Mouse (Mus musculus) cerebellum, adult 18-20 months (tissue): ENCODE results near the gene Zfp287.

Experiments
- DNase-seq, 2 experiments: peaks; one replicate each; pipeline ENCODE4 v3.0.0; 2021

The Zfp287 gene

DNA sequence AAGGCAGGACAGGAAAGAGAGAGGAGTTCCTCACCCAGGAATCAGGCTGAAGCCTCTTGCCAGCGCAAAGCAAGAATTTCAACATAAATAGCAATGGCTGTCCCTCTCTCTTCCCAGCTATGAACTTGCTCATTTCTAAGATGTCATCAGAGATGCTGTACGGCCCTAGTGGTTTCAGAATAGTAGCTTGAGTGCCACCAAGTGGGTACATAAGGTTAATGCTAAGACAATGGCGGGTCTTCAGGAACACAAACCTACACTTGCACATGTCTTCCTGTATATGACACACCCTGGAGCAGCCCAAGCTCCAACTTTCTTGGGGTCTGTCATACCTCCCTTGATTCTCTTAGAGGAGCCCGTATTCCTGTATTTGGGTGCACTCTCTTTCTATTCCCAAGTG lies 32.0 kb downstream of the Zfp287 start:
- DNase-seq, result no peak

DNA sequence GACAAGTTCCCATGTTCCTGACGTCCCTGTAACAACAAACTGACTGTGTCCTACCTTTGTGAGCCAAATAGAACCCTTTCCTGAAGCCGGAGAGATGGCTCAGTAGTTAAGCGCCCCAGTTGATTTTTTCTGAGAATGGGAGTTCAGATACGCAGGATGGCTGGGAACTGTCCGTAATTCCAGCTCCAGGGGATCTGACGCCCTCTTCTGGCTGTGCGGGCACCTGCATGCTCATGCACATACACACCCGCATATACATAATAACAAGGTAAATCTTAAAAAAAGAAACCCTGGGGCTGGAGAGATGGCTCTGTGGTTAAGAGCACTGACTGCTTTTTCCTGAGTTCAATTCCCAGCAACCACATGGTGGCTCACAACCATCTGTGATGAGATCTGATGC lies 36.6 kb downstream of the Zfp287 start:
- no peak for DNase-seq

DNA sequence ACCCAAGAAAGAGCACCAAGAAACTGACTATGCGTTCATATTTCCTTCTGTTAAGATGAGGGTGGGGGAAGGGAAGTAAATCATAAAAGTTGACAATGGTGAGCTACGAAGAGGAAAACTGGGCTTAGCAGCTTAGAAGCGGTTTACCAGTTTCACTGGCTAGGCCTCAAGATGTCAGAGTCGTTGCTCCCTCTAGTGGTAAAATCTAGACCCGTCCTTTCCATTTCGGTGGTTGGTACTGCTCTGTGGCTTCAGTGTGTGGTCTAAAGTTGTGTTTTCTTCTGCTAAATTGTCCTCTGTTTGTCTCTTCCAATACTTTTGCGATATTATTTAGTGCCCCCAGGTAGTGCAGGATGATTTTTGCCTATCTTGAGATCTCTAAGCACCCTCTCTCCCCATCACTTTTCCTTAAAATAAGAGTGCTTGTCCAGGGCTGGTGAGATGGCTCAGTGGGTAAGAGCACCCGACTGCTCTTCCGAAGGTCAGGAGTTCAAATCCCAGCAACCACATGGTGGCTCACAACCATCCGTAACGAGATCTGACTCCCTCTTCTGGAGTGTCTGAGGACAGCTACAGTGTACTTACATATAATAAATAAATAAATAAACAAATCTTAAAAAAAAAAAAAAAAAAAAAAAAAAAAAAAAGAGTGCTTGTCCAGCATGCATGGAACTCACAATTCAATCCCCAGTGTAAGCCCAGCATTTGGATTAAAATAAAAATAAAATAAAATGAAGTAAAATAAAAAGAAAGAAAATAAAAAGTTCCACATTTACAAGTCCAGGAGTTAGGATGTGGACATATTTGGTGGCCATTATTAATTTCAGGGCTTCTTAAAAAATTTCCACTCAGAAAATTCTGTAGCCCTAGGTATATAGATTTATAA lies 38.2 kb downstream of the Zfp287 start:
- peak; percentile 24 for DNase-seq

DNA sequence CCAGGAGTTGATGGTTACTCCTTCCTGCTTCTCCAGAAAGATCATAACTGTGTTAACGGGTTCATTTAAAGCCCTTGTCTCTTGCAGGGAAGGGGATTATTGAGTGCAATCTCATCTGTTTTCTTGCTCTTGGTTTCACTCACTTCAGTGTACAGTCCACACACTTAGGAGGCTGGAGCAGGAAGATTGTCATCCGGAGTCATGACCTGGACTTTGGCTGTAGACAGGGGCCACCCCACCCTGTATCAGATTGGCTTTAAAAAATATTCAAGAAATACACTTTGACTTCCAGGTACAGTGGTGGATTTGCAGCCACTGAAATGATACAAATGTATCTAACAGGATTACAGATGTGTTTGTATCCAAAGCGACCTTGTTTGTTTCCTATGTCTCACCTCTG lies 40.1 kb downstream of the Zfp287 start:
- no peak for DNase-seq

DNA sequence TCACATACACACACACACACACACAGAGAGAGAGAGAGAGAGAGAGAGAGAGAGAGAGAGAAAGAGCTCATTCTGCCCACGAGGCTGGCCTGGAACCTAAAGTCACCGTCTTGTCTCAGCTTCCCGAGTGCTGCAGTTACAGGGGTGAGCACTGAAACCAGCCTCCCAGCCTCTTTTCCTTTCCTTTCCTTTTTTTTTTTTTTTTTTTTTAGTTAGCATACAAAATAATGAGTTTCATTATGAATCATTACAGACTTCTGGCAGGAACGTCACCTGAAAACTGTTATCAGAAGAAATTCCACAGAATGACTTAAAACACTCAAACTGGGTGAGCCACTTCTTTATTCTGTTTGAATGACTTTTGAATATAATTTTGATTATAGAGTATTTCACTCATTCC lies 51.8 kb downstream of the Zfp287 start:
- no peak for DNase-seq

DNA sequence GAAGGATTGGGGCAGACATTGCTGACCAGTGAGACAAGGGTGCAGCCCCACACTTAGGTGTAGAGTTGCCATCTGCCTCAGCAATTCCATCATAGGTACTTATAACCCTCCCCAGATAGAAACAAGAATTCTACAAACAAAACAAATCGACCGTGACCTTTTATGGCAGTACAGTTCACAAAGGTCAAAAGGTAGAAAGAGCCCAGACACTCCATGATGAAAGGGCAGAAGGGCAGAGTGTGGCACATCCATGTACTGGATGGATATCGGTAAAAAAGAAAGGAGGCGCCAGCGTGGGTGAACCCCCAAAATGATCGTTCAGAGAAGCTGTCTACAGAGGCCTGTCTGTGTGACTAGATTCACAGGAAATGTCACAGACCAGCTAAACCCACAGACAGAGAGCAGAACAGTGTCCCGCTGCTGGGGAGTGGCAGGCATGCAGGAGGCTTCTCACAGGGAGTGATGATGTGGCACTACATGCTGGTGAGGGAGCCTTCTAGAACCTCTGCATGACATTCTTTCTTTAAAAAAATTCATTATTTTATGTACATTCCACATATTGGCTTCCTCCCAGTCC lies 52.8 kb downstream of the Zfp287 start:
- no peak for DNase-seq

DNA sequence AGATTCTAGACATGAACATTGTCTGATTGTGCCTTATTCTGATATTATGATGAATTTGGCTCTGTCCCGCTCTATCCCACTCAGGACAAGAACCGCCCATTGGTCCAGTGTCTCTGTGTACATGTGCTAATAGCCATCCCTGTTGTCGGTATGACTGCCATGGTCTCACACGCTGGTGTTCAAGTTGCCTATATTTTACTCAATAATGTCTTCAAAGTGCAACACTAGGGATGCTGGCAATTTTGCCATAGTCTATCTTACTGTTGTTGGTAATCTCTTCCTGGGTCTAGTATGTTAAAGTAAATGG lies 55.5 kb downstream of the Zfp287 start:
- DNase-seq, result no peak

DNA sequence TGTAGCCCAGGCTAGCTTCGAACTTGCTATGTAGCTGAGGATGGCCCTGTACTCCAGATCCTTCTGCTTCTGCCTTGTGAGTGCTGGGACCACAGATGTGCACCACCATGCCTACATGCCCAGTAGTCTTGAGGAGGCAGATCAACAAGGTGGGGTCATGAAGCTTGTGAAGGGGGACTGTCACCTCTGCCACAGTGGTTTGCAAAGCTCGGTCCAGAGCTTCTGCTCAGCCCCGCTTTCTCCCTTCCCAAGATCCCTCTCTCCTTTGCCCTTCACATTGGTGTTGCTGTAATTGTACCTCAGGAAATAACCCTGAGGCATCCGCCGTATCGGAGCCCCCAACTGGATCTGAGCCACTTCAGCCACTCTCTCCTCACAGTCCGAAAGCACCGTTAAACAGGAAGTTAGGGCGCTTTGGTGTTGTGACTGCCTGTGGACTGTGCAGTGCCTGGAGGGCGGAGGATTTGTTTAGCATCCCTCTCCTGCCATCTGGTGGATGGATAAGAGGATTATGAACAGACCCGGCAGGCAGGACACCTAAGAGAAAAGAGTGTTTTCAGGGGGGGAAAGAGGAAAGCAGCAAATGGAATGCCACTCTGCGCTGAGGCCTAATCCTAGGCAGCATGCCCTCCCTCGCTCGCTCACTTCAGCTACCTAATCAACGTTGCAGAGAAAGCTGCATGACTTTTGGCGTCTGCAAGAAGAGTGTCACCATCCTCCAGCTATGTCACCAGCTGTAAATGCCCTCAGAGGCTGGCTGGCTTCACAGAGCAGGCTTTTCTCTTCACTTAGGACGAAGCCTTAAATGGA lies 56.0 kb downstream of the Zfp287 start:
- peak; percentile 64 to 69 for DNase-seq

DNA sequence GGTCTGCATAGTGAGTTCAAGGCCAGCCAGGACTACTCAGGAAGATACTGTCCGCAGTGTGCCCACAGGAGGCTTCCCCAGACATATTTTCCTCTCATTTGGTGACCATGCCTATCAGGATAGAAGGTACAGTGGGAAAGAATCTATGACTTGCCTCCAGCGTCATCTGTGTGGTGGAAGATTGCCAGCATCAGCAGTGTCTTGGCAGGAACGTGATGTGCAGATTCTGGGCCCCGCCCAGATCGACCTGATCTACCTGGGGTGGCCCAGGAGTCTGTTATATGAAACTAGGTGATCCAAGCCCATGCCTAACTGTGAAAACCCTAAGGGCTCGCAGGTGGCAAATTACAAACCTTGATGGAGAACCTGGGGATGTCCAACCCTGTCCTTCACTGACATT lies 61.7 kb downstream of the Zfp287 start:
- DNase-seq, result peak in 1 of 2 experiments; percentile 9

DNA sequence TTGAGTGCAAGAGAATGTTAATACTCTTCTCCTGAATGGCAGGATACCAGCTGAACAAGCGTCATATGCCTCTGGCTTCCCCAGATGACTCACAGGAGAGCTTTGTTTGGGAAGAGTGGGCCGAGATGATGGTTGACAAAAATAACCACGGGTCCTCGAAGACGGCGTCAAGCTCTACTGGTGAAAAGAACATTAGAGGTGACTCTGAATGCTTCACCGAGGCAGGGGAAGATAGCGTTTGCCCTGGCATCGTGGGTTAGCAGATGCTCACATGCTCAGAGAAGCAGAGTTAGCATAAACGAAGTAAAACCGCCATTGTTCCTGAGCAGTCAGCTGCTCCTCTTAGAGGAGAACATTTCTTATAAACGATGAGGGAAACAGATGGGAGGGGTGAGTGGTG lies 62.2 kb downstream of the Zfp287 start:
- DNase-seq, result no peak

DNA sequence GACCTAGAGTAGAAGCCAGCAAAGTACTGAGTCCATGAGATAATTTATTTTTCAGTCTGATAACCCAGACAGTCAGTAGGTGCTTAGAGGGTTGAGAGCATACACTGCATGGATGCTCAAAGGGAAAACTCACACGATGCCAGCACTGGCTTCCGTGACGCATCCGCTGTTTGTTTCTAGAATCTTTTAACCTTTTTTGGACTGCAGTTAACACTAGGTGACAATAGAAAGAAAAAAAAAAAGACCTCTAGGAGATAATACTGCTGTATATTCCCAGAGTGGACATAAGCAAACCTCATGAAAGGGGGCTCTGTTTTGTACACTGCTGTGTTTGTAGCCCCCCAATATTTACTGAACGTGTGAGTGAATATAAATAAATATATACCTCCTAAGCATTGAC lies 62.7 kb downstream of the Zfp287 start:
- DNase-seq, result no peak

DNA sequence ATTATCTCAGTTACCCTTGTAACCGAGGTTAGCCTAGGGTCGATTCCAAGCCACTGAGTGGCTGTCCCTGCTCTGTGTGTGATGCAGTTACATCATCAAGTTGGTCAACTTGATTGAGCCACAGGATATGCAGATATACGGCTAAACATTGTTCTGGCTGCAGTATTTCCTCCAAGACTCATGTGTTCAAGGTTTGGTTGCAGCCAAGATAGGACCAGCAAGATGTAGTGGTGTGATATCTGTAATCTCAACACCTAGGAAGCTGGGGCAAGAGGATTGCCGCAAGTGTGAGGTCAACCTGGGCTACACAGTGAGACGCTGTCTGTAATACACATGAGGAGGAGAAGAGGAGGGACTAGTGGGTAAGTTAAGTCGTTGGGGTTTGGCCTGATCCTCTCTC lies 67.5 kb downstream of the Zfp287 start:
- DNase-seq, result no peak

DNA sequence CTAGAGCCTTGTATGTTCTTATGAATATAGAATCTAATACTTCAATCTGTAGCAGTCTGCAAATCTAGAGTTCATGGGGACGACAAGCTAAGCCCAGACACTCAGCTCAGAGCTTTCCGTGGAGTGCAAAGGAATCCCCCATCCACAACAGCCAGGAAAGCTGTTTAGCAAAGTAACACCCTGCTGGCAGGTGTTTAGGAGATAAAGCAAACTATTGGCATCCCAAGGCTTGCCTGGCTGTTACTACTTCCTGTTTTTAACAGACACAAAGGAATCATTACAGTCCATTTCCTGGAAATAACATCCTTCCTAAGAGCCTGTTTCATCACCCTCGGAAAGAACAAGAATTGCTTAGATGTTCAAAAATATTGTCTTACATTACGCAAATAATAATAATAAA lies 70.8 kb downstream of the Zfp287 start:
- DNase-seq, result no peak

DNA sequence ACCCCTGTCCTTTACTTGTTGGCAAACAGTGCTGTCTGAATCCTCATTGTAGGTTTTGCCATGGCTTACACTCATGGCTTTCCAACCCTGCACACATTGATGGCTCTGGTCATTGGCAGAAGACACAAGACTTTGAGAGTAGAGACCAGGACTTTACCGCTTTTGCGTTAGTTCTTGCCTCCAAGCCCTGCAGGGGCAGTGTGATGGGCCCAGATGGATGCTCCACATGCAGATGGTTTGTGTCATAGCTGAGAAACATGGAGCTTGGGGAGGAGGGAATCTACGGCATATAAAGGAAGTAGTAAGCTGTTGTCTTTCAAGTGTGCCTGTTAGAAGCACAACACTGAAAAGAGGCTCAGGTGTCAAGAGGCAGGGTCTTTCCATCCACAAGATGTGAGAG lies 79.6 kb downstream of the Zfp287 start:
- DNase-seq, result no peak

DNA sequence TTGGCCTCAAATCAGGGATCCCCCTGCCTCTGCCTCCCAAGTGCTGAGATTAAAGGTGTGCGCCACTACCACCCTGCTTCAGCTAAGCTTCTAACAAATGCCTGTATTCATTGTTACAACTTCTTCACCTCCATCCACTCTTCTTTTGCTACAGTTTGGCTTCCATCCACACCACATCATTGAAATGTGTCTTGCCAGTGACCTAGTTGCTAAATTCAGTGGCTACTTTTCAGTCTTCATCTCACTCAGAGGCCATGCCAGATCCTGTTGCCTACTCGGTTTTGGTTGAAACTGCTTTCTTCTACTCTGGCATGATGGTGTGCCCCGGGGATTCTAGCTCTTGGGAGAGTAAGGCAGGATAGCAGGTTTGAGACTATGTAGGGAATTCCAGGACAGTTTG lies 80.1 kb downstream of the Zfp287 start:
- DNase-seq, result no peak
